ENCODE assay signal across 8 mouse cellular contexts in genomic region chr15:77933770-77934169, GRCm38 (mm10). TPM values are rescaled to one million over a fixed set of nuclear protein-coding genes. Genes with fewer than 3 reads are reported as not detected.
A peak's percentile ranks its signal among the peaks of the same experiment; 100 is the strongest.
DNase-seq lines count a peak whose midpoint lies in the region; ATAC-seq and TF ChIP-seq lines count a peak whose summit lies in the region.

No protein-coding gene starts in this region.

- ATAC-seq in cerebellum, adult (ENCODE audit: insufficient number of reproducible peaks, low FRiP score, low TSS enrichment): peak; percentile 41
- peak; percentile 17; the same call in 1 of the 2 replicates for ATAC-seq in forebrain, embryonic 14.5 days
- ATAC-seq in liver, embryonic 16.5 days (ENCODE audit: low read depth): no peak
- ATAC-seq in neural tube, embryonic 12.5 days (ENCODE audit: low FRiP score, low read depth): no peak
- peak; percentile 38; the same call in 1 of the 2 replicates for ATAC-seq in stomach, postnatal 0 days (ENCODE audit: low FRiP score, low TSS enrichment)

- dilution Hi-C loops in CH12.LX (cut with MboI; ENCODE audit: extremely low pct_ligation_motif_present, extremely low pct_unique_long_range_greater_than_20kb, low sequenced_read_pairs): no loop called here

- no peak overlapping the region for H3K27ac ChIP-seq in CH12.LX (ENCODE audit: insufficient read depth, low read depth)
- no peak overlapping the region for H3K27ac ChIP-seq in forebrain, embryonic 14.5 days (ENCODE audit: low read depth, low read length)
- no peak overlapping the region for H3K27ac ChIP-seq in liver, embryonic 16.5 days (ENCODE audit: low read length)
- no peak overlapping the region for H3K27ac ChIP-seq in neural tube, embryonic 12.5 days
- H3K27ac ChIP-seq in stomach, postnatal 0 days (replicated peaks): no peak overlapping the region

- TF ChIP-seq RAD21 in CH12.LX (IDR thresholded peaks at IDR 0.05; ENCODE audit: low read depth, low read length): peak; percentile 71

- intact Hi-C loops in heart, postnatal 14 days (cut with DNase I): loop anchor here (2.0 to 10.0 kb wide), 2 partner anchors 33 to 181 kb away; no protein-coding TSS in a partner anchor

- no peak overlapping the region for H3K4me3 ChIP-seq in CH12.LX (replicated peaks in 1 of 3; ENCODE audit: low read depth in 2 of 3, low read length in 2 of 3, poor library complexity in 1 of 3)
- H3K4me3 ChIP-seq in forebrain, embryonic 14.5 days (ENCODE audit: low read depth, low read length): no peak overlapping the region
- no peak overlapping the region for H3K4me3 ChIP-seq in liver, embryonic 16.5 days (ENCODE audit: low read depth, low read length)
- H3K4me3 ChIP-seq in neural tube, embryonic 12.5 days: no peak overlapping the region
- H3K4me3 ChIP-seq in stomach, postnatal 0 days (ENCODE audit: low read depth, low read length): no peak overlapping the region

- TF ChIP-seq POLR2A in CH12.LX (IDR thresholded peaks at IDR 0.05; ENCODE audit: low read depth, low read length): no peak

- DNase-seq in CH12.LX (ENCODE audit: extremely low read depth): peak; percentile 90
- peak; percentile 94 for DNase-seq in forebrain, embryonic 14.5 days (ENCODE audit: low spot score)
- peak; percentile 99 to 100 for DNase-seq in heart, postnatal 14 days
- peak; percentile 92 for DNase-seq in large intestine, adult 2 months (ENCODE audit: low read depth, low spot score)
- peak; percentile 96 for DNase-seq in stomach, postnatal 0 days (ENCODE audit: low spot score)

- peak overlapping the region; percentile 57 for H3K4me2 ChIP-seq in CH12.LX (ENCODE audit: insufficient read depth, low read depth, poor library complexity, severe bottlenecking)
- H3K4me2 ChIP-seq in forebrain, embryonic 14.5 days (ENCODE audit: low read length): peak overlapping the region; percentile 35
- H3K4me2 ChIP-seq in liver, embryonic 16.5 days (ENCODE audit: low read depth, low read length): peak overlapping the region; percentile 33
- H3K4me2 ChIP-seq in neural tube, embryonic 12.5 days (replicated peaks): peak overlapping the region; percentile 38
- peak overlapping the region; percentile 41 for H3K4me2 ChIP-seq in stomach, postnatal 0 days (replicated peaks; ENCODE audit: low read depth)

- H3K4me1 ChIP-seq in CH12.LX (ENCODE audit: control insufficient read depth in 1 of 2, insufficient read depth in 2 of 2): peaks cover 20 to 55% of the 10 kb centered on the region in 2 experiments
- peaks cover 14% of the 10 kb centered on the region for H3K4me1 ChIP-seq in forebrain, embryonic 14.5 days (ENCODE audit: control insufficient read depth, insufficient read depth, low read length)
- peaks cover 39% of the 10 kb centered on the region for H3K4me1 ChIP-seq in liver, embryonic 16.5 days (ENCODE audit: control insufficient read depth, low read depth, low read length)
- H3K4me1 ChIP-seq in neural tube, embryonic 12.5 days: peaks cover 13% of the 10 kb centered on the region
- peaks cover 4% of the 10 kb centered on the region; the same call in 1 of the 2 replicates for H3K4me1 ChIP-seq in stomach, postnatal 0 days (replicated peaks; ENCODE audit: control insufficient read depth, insufficient read depth)

- no peaks in the 10 kb centered on the region for H3K9me3 ChIP-seq in CH12.LX (replicated peaks; ENCODE audit: low read length)
- no peaks in the 10 kb centered on the region for H3K9me3 ChIP-seq in forebrain, embryonic 14.5 days (replicated peaks; ENCODE audit: control insufficient read depth, low read length)
- no peaks in the 10 kb centered on the region for H3K9me3 ChIP-seq in liver, embryonic 16.5 days (replicated peaks; ENCODE audit: control insufficient read depth, low read length)
- no peaks in the 10 kb centered on the region for H3K9me3 ChIP-seq in neural tube, embryonic 12.5 days
- H3K9me3 ChIP-seq in stomach, postnatal 0 days (ENCODE audit: control insufficient read depth, low read length): no peaks in the 10 kb centered on the region

- H3K36me3 ChIP-seq in CH12.LX (replicated peaks in 1 of 2; ENCODE audit: control insufficient read depth in 1 of 2, insufficient read depth in 1 of 2, low read length in 1 of 2): no peaks in the 10 kb centered on the region
- no peaks in the 10 kb centered on the region for H3K36me3 ChIP-seq in forebrain, embryonic 14.5 days (ENCODE audit: control insufficient read depth, insufficient read depth, low read length)
- no peaks in the 10 kb centered on the region for H3K36me3 ChIP-seq in liver, embryonic 16.5 days (ENCODE audit: control insufficient read depth, insufficient read depth)
- H3K36me3 ChIP-seq in neural tube, embryonic 12.5 days: no peaks in the 10 kb centered on the region
- H3K36me3 ChIP-seq in stomach, postnatal 0 days (ENCODE audit: control insufficient read depth, insufficient read depth, low read length): no peaks in the 10 kb centered on the region

- H3K79me2 ChIP-seq in CH12.LX (replicated peaks; ENCODE audit: control insufficient read depth, extremely low read depth, insufficient read depth, poor library complexity, severe bottlenecking): no peaks in the 10 kb centered on the region

- under 1% methylated on average over 14 of the region's 14 CpGs for WGBS in forebrain, embryonic 14.5 days
- WGBS in large intestine, adult 2 months: under 1% methylated on average over 14 of the region's 14 CpGs
- 2% methylated on average over 14 of the region's 14 CpGs for WGBS in liver, embryonic 16.5 days (ENCODE audit: insufficient replicate concordance)
- WGBS in neural tube, embryonic 12.5 days: under 1% methylated on average over 14 of the region's 14 CpGs
- WGBS in stomach, postnatal 0 days: under 1% methylated on average over 14 of the region's 14 CpGs

- peak; percentile 26; the same call in 1 of the 2 replicates for TF ChIP-seq EP300 in CH12.LX (IDR thresholded peaks at IDR 0.05; ENCODE audit: low read length)
- TF ChIP-seq EP300 in stomach, postnatal 0 days (optimal IDR thresholded peaks at IDR 0.05): no peak

- H3K9ac ChIP-seq in CH12.LX (ENCODE audit: insufficient read depth, low read depth): no peak overlapping the region
- peak overlapping the region; percentile 9; the same call in 1 of the 2 replicates for H3K9ac ChIP-seq in forebrain, embryonic 14.5 days (ENCODE audit: low read length)
- H3K9ac ChIP-seq in liver, embryonic 16.5 days (ENCODE audit: low read depth, low read length): no peak overlapping the region
- H3K9ac ChIP-seq in neural tube, embryonic 12.5 days: no peak overlapping the region
- H3K9ac ChIP-seq in stomach, postnatal 0 days (ENCODE audit: low read length): no peak overlapping the region

- in situ Hi-C loops in CH12.LX (cut with MboI; ENCODE audit: low pct_ligation_motif_present, low pct_unique_long_range_greater_than_20kb, low sequenced_read_pairs): loop anchor here (5.0 kb wide), 1 partner anchor 39 kb away; the partner anchor contains the start of gene Eif3d

- peak; percentile 83 to 91 for TF ChIP-seq CTCF in CH12.LX (conservative IDR thresholded peaks at IDR 0.05 in 1 of 2, IDR thresholded peaks at IDR 0.05 in 1 of 2; ENCODE audit: low read depth in 2 of 2, low read length in 2 of 2)
- peak; percentile 99 for TF ChIP-seq CTCF in stomach, postnatal 0 days (IDR thresholded peaks at IDR 0.05; ENCODE audit: low read depth)

- H3K27me3 ChIP-seq in CH12.LX (replicated peaks): peaks cover 3% of the 10 kb centered on the region
- H3K27me3 ChIP-seq in forebrain, embryonic 14.5 days (replicated peaks; ENCODE audit: control insufficient read depth, insufficient read depth, low read length): no peaks in the 10 kb centered on the region
- H3K27me3 ChIP-seq in liver, embryonic 16.5 days (ENCODE audit: control insufficient read depth, insufficient read depth, low read depth, low read length): no peaks in the 10 kb centered on the region; the same call in 1 of the 2 replicates
- H3K27me3 ChIP-seq in neural tube, embryonic 12.5 days (replicated peaks): no peaks in the 10 kb centered on the region
- H3K27me3 ChIP-seq in stomach, postnatal 0 days (ENCODE audit: control insufficient read depth, insufficient read depth, low read length): no peaks in the 10 kb centered on the region

TF ChIP-seq in CH12.LX, 34 proteins besides CTCF, POLR2A, EP300 and RAD21 (continues in another document):
- peak; percentile 65; the same call in 1 of the 2 replicates for TF ChIP-seq MEF2A (IDR thresholded peaks at IDR 0.05; ENCODE audit: borderline replicate concordance, low read depth, low read length)

RNA-seq across cellular contexts. Expression of gene Txn2, which starts 5.0 kb away (rescaled TPM):
- total RNA-seq in CH12.LX (2012; rRNA removed) (105 and 122 TPM in 2 replicates), CH12.LX (2014; rRNA removed) (16.8 and 22.4 TPM in 2 replicates)
- polyA plus RNA-seq in CH12.LX (2012; ENCODE audit: insufficient read length, low read depth): 188 and 209 TPM in 2 replicates
- 269 and 291 TPM in 2 replicates for polyA plus RNA-seq in forebrain, embryonic 14.5 days (2014; fragmentation: Nextera tagmentation; extraction: Ambion mirVana)
- total RNA-seq in heart, postnatal 14 days (2021): 100 to 1,000 TPM; 234 to 248 TPM
- 256 and 267 TPM in 2 replicates for polyA plus RNA-seq in large intestine, adult 2 months (2012; rRNA removed)
- 177 and 180 TPM in 2 replicates for polyA plus RNA-seq in liver, embryonic 16.5 days (2015; fragmentation: Nextera tagmentation; extraction: Ambion mirVana)
- polyA plus RNA-seq in neural tube, embryonic 12.5 days (2016; fragmentation: Nextera tagmentation; extraction: Ambion mirVana): 208 and 218 TPM in 2 replicates
- polyA plus RNA-seq in stomach, postnatal 0 days (2015; fragmentation: Nextera tagmentation; extraction: Ambion mirVana): 172 and 176 TPM in 2 replicates

RNA-seq across cellular contexts. Expression of gene Foxred2, which starts 22.8 kb away (rescaled TPM):
- total RNA-seq in CH12.LX (2012; rRNA removed) (0.17 and 0.59 TPM in 2 replicates), CH12.LX (2014; rRNA removed) (0.39 and 0.41 TPM in 2 replicates)
- polyA plus RNA-seq in CH12.LX (2012; ENCODE audit: insufficient read length, low read depth): 0.18 and 0.43 TPM in 2 replicates
- polyA plus RNA-seq in forebrain, embryonic 14.5 days (2014; fragmentation: Nextera tagmentation; extraction: Ambion mirVana): 12.3 and 12.8 TPM in 2 replicates
- under 1 TPM; 0.41 to 0.59 TPM for total RNA-seq in heart, postnatal 14 days (2021)
- 1.1 and 1.7 TPM in 2 replicates for polyA plus RNA-seq in large intestine, adult 2 months (2012; rRNA removed)
- 1.1 and 1.2 TPM in 2 replicates for polyA plus RNA-seq in liver, embryonic 16.5 days (2015; fragmentation: Nextera tagmentation; extraction: Ambion mirVana)
- polyA plus RNA-seq in neural tube, embryonic 12.5 days (2016; fragmentation: Nextera tagmentation; extraction: Ambion mirVana): 5.5 and 6.2 TPM in 2 replicates
- polyA plus RNA-seq in stomach, postnatal 0 days (2015; fragmentation: Nextera tagmentation; extraction: Ambion mirVana): 0.62 and 0.87 TPM in 2 replicates

RNA-seq across cellular contexts. Expression of gene Eif3d, which starts 36.8 kb away (rescaled TPM):
- total RNA-seq in CH12.LX (2012; rRNA removed) (344 and 352 TPM in 2 replicates), CH12.LX (2014; rRNA removed) (269 and 302 TPM in 2 replicates)
- 406 and 493 TPM in 2 replicates for polyA plus RNA-seq in CH12.LX (2012; ENCODE audit: insufficient read length, low read depth)
- polyA plus RNA-seq in forebrain, embryonic 14.5 days (2014; fragmentation: Nextera tagmentation; extraction: Ambion mirVana): 167 and 199 TPM in 2 replicates
- total RNA-seq in heart, postnatal 14 days (2021): 10 to 100 TPM; 72.3 to 75.6 TPM
- polyA plus RNA-seq in large intestine, adult 2 months (2012; rRNA removed): 112 and 117 TPM in 2 replicates
- polyA plus RNA-seq in liver, embryonic 16.5 days (2015; fragmentation: Nextera tagmentation; extraction: Ambion mirVana): 119 and 125 TPM in 2 replicates
- 204 and 205 TPM in 2 replicates for polyA plus RNA-seq in neural tube, embryonic 12.5 days (2016; fragmentation: Nextera tagmentation; extraction: Ambion mirVana)
- 106 and 110 TPM in 2 replicates for polyA plus RNA-seq in stomach, postnatal 0 days (2015; fragmentation: Nextera tagmentation; extraction: Ambion mirVana)

Comparison
In these comparisons a context has a peak if more than half of its experiments do, and no peak if none do; other contexts are left out.
1. ATAC-seq: peak in cerebellum, adult (single experiment), forebrain, embryonic 14.5 days (single experiment) and stomach, postnatal 0 days (single experiment); none in liver, embryonic 16.5 days (single experiment) and neural tube, embryonic 12.5 days (single experiment).
2. Peak in every context shown above with its lines, with median percentiles within 50 percentile points of each other: DNase-seq and H3K4me2 ChIP-seq.